8 mouse cellular contexts compared by ENCODE assay signal in genomic region chr19:46961652-46962051, GRCm38 (mm10). TPM values are rescaled to one million over a fixed set of nuclear protein-coding genes. Genes with fewer than 3 reads are reported as not detected.
A peak's percentile ranks its signal among the peaks of the same experiment; 100 is the strongest.
DNase-seq lines count a peak whose midpoint lies in the region; ATAC-seq and TF ChIP-seq lines count a peak whose summit lies in the region.

No protein-coding gene starts in this region.

- H3K36me3 ChIP-seq in intestine, postnatal 0 days (ENCODE audit: control insufficient read depth, insufficient read depth): no peaks in the 10 kb centered on the region
- no peaks in the 10 kb centered on the region for H3K36me3 ChIP-seq in midbrain, embryonic 11.5 days (ENCODE audit: control insufficient read depth, insufficient read depth, low read length)

- ATAC-seq in intestine, postnatal 0 days: peak; percentile 78
- peak; percentile 92 for ATAC-seq in midbrain, embryonic 11.5 days (ENCODE audit: low FRiP score)

- no peak for TF ChIP-seq CTCF in intestine, postnatal 0 days (IDR thresholded peaks at IDR 0.05; ENCODE audit: low read depth)

- H3K9me3 ChIP-seq in intestine, postnatal 0 days (ENCODE audit: control insufficient read depth): no peaks in the 10 kb centered on the region
- H3K9me3 ChIP-seq in midbrain, embryonic 11.5 days (ENCODE audit: control insufficient read depth, low read length): no peaks in the 10 kb centered on the region

- under 1% methylated on average over 32 of the region's 36 CpGs for WGBS in intestine, postnatal 0 days
- WGBS in midbrain, embryonic 11.5 days: under 1% methylated on average over 34 of the region's 36 CpGs

- H3K4me3 ChIP-seq in intestine, postnatal 0 days (ENCODE audit: low read depth, low read length): peak overlapping the region; percentile 78
- peak overlapping the region; percentile 69 for H3K4me3 ChIP-seq in midbrain, embryonic 11.5 days (ENCODE audit: low read depth, low read length)

- peak; percentile 77 to 81 for DNase-seq in adrenal gland, adult 18-20 months (ENCODE audit: low spot score in 2 of 2)
- peak; percentile 66 for DNase-seq in embryo, embryonic 11.5 days (ENCODE audit: low read depth, low spot score)
- DNase-seq in gastrocnemius, postnatal 4 days (ENCODE audit: low spot score in 2 of 2): peak; percentile 66 to 88
- peak; percentile 90 for DNase-seq in left cerebral cortex, postnatal 4 days
- peak; percentile 96 for DNase-seq in midbrain, embryonic 11.5 days (ENCODE audit: low spot score, missing footprints)
- DNase-seq in right cerebral cortex, postnatal 4 days: peak; percentile 80
- DNase-seq in c-Kit-positive CD71-positive TER-119-positive erythroid progenitor cells, embryonic 14.5 days (ENCODE audit: low spot score): no peak

- H3K27me3 ChIP-seq in intestine, postnatal 0 days (replicated peaks; ENCODE audit: control insufficient read depth, insufficient read depth, low read length): no peaks in the 10 kb centered on the region
- no peaks in the 10 kb centered on the region for H3K27me3 ChIP-seq in midbrain, embryonic 11.5 days (ENCODE audit: control insufficient read depth, insufficient read depth, low read length)

- H3K27ac ChIP-seq in intestine, postnatal 0 days (ENCODE audit: low read depth, low read length): peak overlapping the region; percentile 95
- H3K27ac ChIP-seq in midbrain, embryonic 11.5 days (ENCODE audit: low read depth, low read length): peak overlapping the region; percentile 86

- intact Hi-C loops in left cerebral cortex, postnatal 4 days (cut with DNase I): no loop called here

- peak overlapping the region; percentile 87 for H3K9ac ChIP-seq in intestine, postnatal 0 days (ENCODE audit: low read depth, low read length)
- peak overlapping the region; percentile 82 for H3K9ac ChIP-seq in midbrain, embryonic 11.5 days (ENCODE audit: low read length)

- H3K4me2 ChIP-seq in intestine, postnatal 0 days (replicated peaks; ENCODE audit: low read depth): peak overlapping the region; percentile 78
- H3K4me2 ChIP-seq in midbrain, embryonic 11.5 days: peak overlapping the region; percentile 49

- no peaks in the 10 kb centered on the region; the same call in 1 of the 2 replicates for H3K4me1 ChIP-seq in intestine, postnatal 0 days (replicated peaks; ENCODE audit: control insufficient read depth, insufficient read depth, low read length)
- H3K4me1 ChIP-seq in midbrain, embryonic 11.5 days (ENCODE audit: control insufficient read depth, insufficient read depth, low read length): peaks cover 12% of the 10 kb centered on the region; the same call in 1 of the 2 replicates

RNA-seq across cellular contexts. Expression of gene Ina, which starts 52.8 kb away (rescaled TPM):
- total RNA-seq in adrenal gland, adult 18-20 months (2021): 1 to 10 TPM; 7.8 to 8.6 TPM
- total RNA-seq in gastrocnemius, postnatal 4 days (2021): under 1 TPM; 0.08 to 0.25 TPM
- 4.1 and 4.7 TPM in 2 replicates for polyA plus RNA-seq in intestine, postnatal 0 days (2015; fragmentation: Nextera tagmentation; extraction: Ambion mirVana)
- total RNA-seq in left cerebral cortex, postnatal 4 days (2021): 100 to 1,000 TPM; 246 to 250 TPM
- 179 and 186 TPM in 2 replicates for polyA plus RNA-seq in midbrain, embryonic 11.5 days (2014; fragmentation: Nextera tagmentation; extraction: Ambion mirVana)

RNA-seq across cellular contexts. Expression of gene Nt5c2, which starts 53.3 kb away (rescaled TPM):
- total RNA-seq in adrenal gland, adult 18-20 months (2021): 10 to 100 TPM; 57.5 to 68.4 TPM
- total RNA-seq in gastrocnemius, postnatal 4 days (2021): 10 to 100 TPM; 68.7 to 80.2 TPM
- 22.0 and 23.0 TPM in 2 replicates for polyA plus RNA-seq in intestine, postnatal 0 days (2015; fragmentation: Nextera tagmentation; extraction: Ambion mirVana)
- total RNA-seq in left cerebral cortex, postnatal 4 days (2021): 10 to 100 TPM; 84.0 to 93.6 TPM
- 73.5 and 79.6 TPM in 2 replicates for polyA plus RNA-seq in midbrain, embryonic 11.5 days (2014; fragmentation: Nextera tagmentation; extraction: Ambion mirVana)

Comparison
In these comparisons a context has a peak if more than half of its experiments do, and no peak if none do; other contexts are left out.
1. RNA of gene Ina, which starts 52.8 kb away (total RNA-seq): 246 to 250 TPM in left cerebral cortex, postnatal 4 days; 7.8 to 8.6 TPM in adrenal gland, adult 18-20 months and 0.08 to 0.25 TPM in gastrocnemius, postnatal 4 days; every median in the first group is over 10 times any median in the second.